Mouse (Mus musculus): ENCODE measurements around the gene Mmp9. TPM values are rescaled to one million over a fixed set of nuclear protein-coding genes. Genes with fewer than 3 reads are reported as not detected.

Gene Mmp9
- total RNA-seq, 1 experiment from 2014 or later, result 15.3 TPM

DNA sequence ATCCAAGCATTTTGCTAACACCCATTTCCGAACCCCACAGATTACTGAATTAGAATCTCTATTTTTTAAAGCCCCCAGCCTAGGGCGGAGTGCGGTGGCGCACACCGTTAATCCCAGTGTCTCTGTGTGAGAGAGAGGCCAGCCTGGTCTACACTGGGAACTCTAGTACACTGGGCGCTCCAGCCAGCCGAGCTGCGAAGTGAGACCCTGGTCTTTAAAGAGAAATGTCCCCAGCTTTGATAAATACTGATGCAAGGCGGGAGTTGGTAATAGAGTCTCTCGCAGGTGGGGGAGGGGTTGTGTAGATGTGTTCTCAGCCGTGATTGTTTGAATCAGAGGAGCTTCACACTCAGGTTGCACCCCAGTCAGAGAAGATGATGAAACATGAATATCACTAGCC lies 1.5 kb upstream of the Mmp9 start:
- no peak for ATAC-seq (replicated peaks in 1 of 2; ENCODE audit: insufficient read depth in 1 of 2, low FRiP score in 2 of 2, low TSS enrichment in 1 of 2, low read depth in 1 of 2, poor library complexity in 2 of 2, severe bottlenecking in 2 of 2)

DNA sequence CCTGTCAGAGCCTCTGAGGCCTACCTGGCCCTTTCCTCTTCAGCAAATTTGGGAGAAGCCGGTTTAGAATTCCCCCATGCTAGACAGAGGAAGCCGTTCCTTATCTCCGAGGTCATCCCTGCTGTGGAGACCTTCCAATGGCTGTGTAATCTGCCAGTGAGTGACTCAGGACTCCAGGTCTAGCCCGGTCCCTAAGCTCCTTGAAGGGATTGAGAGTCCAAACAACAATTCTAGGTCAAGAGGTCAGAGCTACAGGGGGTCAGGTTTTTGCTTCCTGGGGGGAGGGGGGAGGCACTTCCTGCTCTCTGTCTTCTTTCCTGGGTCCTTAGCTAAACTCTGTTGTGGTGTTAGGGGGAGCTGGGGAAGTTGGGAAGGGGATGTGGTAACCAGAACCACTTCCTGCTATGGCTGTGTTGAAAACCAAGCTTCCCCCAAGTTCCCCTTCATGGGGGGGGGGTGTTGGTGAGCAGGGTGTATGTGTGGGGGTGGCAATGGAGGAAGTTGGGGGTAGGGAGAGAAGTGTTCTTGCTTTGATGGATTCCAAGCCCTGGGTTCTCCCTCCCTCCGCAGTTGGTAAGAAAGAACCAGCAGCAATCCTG lies 2.2 kb downstream of the Mmp9 start:
- peak; percentile 70 to 77 for ATAC-seq (replicated peaks in 1 of 2; ENCODE audit: insufficient read depth in 1 of 2, low FRiP score in 2 of 2, low TSS enrichment in 1 of 2, low read depth in 1 of 2, poor library complexity in 2 of 2, severe bottlenecking in 2 of 2)

DNA sequence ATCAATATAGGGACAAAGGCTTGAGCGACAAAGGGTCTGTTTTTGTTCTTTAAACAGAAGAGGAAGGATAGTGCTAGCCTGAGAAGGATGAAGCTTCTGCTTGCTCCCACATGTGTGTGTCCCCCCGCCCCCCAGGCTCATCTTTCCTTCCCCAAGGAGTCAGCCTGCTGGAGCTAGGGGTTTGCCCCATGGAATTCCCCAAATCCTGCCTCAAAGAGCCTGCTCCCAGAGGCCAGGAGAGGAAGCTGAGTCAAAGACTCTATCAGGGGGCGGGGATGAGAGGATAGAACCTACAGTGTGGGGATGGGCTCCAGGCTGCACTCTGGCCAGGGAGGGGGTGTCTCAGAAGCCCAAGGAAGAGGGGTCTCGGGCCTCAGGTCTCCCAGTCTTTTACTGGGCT lies 6.9 kb downstream of the Mmp9 start:
- no peak for ATAC-seq (replicated peaks in 1 of 2; ENCODE audit: insufficient read depth in 1 of 2, low FRiP score in 2 of 2, low TSS enrichment in 1 of 2, low read depth in 1 of 2, poor library complexity in 2 of 2, severe bottlenecking in 2 of 2)

DNA sequence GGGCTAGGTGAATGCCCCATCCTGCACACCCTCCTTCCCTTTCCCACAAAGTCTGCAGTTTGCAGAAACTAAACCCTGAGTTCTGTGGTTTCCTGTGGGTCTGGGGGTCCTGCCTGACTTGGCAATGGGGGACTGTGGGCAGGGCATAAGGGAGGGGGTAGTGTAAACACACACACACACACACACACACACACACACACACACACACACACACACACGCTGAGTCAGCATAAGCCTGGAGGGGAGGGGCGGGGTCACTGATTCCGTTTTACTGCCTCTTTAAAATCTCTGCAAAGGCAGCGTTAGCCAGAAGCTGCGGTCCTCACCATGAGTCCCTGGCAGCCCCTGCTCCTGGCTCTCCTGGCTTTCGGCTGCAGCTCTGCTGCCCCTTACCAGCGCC lies 7.3 kb downstream of the Mmp9 start:
- ATAC-seq (replicated peaks in 1 of 2; ENCODE audit: insufficient read depth in 1 of 2, low FRiP score in 2 of 2, low TSS enrichment in 1 of 2, low read depth in 1 of 2, poor library complexity in 2 of 2, severe bottlenecking in 2 of 2), result peak; percentile 29 to 39

DNA sequence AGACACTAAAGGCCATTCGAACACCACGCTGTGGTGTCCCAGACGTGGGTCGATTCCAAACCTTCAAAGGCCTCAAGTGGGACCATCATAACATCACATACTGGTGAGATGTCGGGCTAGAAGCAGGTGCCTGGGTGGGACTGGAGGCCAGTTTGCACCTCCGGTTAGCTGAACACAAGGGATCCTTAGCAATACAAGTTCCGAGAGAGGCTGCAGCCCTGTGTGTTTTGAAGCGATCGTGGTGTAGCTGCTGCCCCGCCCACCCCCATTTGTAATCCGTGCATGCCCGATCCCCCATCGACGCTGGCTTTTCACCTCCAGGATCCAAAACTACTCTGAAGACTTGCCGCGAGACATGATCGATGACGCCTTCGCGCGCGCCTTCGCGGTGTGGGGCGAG lies 8.4 kb downstream of the Mmp9 start:
- no peak for ATAC-seq (replicated peaks in 1 of 2; ENCODE audit: insufficient read depth in 1 of 2, low FRiP score in 2 of 2, low TSS enrichment in 1 of 2, low read depth in 1 of 2, poor library complexity in 2 of 2, severe bottlenecking in 2 of 2)

DNA sequence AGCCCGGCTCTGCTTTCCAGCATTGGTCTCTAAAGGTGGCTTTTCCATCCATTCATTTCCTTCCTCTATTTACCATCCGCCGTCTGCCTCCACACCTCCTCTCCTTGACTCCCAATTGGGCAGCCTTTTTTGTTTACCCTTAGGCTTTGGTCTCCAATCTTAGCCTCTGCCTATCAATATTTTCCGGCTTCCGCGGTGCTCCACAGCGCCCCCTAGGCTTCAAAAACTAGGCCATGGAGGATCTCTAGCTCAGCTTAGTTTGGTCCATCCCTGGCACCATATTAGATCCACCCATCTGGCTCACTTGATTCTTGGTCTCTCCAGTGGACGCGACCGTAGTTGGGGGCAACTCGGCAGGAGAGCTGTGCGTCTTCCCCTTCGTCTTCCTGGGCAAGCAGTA lies 9.9 kb downstream of the Mmp9 start:
- ATAC-seq (replicated peaks in 1 of 2; ENCODE audit: insufficient read depth in 1 of 2, low FRiP score in 2 of 2, low TSS enrichment in 1 of 2, low read depth in 1 of 2, poor library complexity in 2 of 2, severe bottlenecking in 2 of 2), result no peak; a peak in 1 of 4 replicates

DNA sequence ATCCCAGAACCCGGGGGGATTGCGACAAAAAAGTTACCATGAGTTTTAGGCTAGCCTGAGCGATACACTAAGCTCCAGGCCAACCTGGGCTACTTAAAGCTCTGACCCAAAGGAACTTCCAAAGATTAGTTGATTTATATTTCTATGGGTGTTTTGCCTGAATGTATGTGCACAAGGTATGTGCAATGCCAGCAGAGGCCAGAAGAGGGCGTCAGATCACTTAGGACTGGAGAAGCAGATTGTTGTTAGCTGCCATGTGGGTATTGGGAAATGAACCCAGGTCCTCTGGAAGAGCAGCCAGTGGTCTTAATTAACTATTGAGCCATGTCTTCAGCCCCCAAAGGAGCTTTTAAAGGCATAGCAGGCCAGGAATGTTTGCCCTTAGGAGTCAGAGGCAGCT lies 11.2 kb downstream of the Mmp9 start:
- no peak for ATAC-seq (replicated peaks in 1 of 2; ENCODE audit: insufficient read depth in 1 of 2, low FRiP score in 2 of 2, low TSS enrichment in 1 of 2, low read depth in 1 of 2, poor library complexity in 2 of 2, severe bottlenecking in 2 of 2)

DNA sequence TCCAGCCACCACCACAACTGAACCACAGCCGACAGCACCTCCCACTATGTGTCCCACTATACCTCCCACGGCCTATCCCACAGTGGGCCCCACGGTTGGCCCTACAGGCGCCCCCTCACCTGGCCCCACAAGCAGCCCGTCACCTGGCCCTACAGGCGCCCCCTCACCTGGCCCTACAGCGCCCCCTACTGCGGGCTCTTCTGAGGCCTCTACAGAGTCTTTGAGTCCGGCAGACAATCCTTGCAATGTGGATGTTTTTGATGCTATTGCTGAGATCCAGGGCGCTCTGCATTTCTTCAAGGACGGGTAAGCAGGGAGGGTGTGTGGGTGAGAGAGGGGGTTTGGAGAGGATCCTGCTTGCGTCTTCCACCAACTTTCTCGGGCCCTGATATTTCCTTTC lies 11.9 kb downstream of the Mmp9 start:
- no peak for ATAC-seq (replicated peaks in 1 of 2; ENCODE audit: insufficient read depth in 1 of 2, low FRiP score in 2 of 2, low TSS enrichment in 1 of 2, low read depth in 1 of 2, poor library complexity in 2 of 2, severe bottlenecking in 2 of 2)

DNA sequence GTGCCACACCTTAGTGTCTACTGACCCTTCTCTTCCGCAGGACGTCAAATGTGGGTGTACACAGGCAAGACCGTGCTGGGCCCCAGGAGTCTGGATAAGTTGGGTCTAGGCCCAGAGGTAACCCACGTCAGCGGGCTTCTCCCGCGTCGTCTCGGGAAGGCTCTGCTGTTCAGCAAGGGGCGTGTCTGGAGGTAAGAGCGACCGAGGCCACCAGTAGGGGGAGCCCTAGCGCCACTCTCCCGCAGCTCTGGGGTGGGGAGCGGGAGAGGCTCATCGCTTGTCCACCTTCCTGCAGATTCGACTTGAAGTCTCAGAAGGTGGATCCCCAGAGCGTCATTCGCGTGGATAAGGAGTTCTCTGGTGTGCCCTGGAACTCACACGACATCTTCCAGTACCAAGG lies 12.6 kb downstream of the Mmp9 start:
- ATAC-seq (replicated peaks in 1 of 2; ENCODE audit: insufficient read depth in 1 of 2, low FRiP score in 2 of 2, low TSS enrichment in 1 of 2, low read depth in 1 of 2, poor library complexity in 2 of 2, severe bottlenecking in 2 of 2), result peak; percentile 77 to 84

DNA sequence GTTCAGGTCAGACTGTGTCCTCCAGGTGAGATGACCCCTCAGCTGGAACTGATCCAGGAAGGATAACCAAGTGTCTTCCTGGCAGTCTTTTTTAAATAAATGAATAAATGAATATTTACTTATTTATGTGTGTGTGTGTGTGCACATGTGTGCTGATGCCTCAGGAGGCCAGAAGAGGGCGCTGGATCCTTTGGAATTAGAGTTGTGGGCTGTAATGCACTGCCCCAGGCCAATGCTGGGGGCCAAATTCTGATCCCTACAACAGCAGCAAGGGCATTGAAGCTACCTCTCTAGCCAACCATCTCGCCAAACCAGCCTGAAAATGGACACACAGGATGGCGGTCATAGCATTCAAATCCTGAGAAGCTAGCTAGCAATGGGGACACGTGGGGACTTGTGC lies 15.1 kb downstream of the Mmp9 start:
- ATAC-seq (replicated peaks in 1 of 2; ENCODE audit: insufficient read depth in 1 of 2, low FRiP score in 2 of 2, low TSS enrichment in 1 of 2, low read depth in 1 of 2, poor library complexity in 2 of 2, severe bottlenecking in 2 of 2), result no peak

DNA sequence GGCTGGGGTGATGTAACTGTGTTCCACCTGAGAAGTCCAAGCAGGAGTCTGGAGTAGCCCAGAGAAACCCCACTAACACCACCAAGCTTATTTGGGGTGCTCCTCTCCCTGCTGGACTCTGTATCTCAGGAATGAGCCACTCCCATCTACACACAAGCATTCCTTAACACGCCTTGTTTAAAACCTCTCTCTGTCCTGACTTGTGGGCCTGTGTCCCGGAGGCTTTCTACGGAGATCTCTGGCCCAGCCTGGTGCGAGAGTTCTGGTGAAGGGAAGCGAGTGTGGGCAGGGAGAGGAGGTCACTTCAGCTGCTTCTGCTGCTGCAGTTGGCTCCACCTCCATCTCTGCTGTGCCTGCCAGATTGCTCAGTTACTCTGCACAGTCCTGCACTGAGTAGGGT lies 15.6 kb downstream of the Mmp9 start:
- no peak for ATAC-seq (replicated peaks in 1 of 2; ENCODE audit: insufficient read depth in 1 of 2, low FRiP score in 2 of 2, low TSS enrichment in 1 of 2, low read depth in 1 of 2, poor library complexity in 2 of 2, severe bottlenecking in 2 of 2)

DNA sequence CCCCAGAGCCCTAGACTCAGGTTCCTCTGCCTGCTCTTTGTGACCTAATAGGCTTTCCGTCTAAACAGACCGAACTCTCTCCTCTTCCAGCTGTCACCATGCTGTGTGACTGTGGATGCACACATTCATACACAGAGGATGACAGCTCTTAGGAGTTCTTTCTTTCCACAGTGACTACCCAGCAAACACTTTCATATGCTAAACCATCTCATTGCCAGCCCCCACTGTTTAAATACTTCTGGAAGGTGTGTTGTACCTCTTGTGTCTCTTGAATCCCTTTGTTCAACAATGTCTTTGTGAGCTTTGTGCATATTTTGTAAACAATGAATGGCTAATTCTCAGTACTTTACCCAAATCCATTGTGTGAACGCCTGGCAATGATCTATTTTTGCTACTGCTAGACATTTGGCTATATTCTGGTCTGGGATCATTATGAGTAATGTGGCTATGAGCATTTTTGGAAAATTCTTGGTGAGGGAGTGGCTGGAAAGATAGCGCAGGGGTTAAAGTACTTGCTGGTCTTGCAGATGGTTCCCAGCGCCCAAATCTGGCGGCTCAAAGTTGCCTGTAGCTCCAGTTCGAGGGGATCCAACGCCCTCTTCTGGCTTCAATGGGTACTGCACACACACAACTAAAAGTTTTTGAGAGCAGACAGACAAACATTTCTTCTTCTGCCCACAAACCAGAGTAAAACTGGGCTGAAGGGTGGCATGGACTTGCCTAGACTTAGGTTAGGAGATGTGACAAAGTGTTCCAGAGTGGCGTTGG lies 17.2 kb downstream of the Mmp9 start:
- no peak for ATAC-seq (replicated peaks in 1 of 2; ENCODE audit: insufficient read depth in 1 of 2, low FRiP score in 2 of 2, low TSS enrichment in 1 of 2, low read depth in 1 of 2, poor library complexity in 2 of 2, severe bottlenecking in 2 of 2)

DNA sequence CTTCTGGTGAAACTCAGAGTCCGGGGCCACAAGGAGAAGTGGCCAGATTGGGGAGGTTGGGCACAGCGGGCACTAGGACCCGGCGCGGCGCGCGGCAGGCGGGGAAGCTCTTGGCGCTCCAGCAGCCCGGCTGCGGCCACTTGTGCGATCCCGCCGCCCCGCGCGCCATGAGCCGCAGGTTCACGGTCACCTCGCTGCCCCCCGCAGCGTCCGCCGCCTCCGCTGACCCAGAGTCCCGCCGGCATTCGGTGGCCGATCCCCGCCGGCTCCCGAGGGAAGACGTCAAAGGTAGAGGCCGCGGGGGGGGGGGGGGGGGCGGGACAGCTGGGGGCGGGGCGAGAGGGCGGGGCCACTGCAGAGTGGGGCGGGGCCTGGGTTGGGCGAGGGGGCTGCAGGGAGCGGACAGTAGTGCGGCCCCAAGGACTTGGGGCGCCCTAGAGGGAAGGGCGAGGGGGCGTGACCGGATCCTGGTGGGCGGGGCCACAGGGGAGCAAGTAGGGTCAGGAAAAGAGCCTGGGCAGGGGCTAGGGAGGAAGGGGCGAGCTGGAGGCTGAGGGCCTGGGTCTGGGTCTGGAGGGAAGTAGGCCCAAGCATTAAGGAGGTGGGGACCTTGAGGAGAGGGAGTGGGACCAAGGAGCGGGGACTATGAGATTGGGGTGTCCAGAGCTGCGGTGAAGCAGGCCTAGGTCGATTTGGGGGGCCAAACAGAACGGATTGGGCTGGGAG lies 20.3 kb downstream of the Mmp9 start, which contains the start of gene Slc12a5:
Slc12a5 (plus strand) TSS at position 87 of the 726 bp plus-strand sequence.
- ATAC-seq (replicated peaks in 1 of 2; ENCODE audit: insufficient read depth in 1 of 2, low FRiP score in 2 of 2, low TSS enrichment in 1 of 2, low read depth in 1 of 2, poor library complexity in 2 of 2, severe bottlenecking in 2 of 2), result peak; percentile 13 to 50; a peak in 2 of 4 replicates

DNA sequence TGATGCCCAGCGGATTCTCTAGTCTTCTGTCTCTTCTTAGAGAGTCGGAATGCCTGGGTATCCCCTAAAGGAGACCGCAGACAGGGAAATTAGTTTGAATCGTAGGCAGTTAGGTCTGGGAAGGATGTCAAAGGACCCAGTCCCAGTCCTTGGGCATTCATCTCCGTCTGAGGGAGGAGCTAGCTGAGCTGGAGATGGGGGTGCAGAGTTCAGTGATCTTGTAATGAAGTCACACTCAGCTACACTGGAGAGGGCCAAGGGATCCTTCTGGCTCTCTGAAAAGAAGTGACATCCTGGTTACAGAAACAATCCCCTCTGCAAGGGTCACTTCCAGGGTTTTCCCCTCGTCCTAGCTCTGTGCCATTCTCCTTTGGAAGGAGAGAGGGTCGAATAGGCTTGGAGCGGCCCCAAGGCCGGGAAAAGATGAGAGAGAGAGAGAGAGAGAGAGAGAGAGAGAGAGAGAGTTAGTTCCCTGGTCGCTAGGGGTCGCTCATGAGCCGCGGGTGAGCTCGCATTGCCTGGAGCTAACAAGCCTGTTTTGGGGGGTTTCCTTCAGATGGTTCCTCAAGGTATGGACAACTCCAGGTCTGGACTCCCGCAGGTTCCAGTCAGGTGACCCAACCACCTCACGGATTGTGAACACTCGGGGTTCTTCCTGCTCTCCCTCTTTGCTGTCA lies 21.1 kb downstream of the Mmp9 start:
- ATAC-seq (replicated peaks in 1 of 2; ENCODE audit: insufficient read depth in 1 of 2, low FRiP score in 2 of 2, low TSS enrichment in 1 of 2, low read depth in 1 of 2, poor library complexity in 2 of 2, severe bottlenecking in 2 of 2), result 0 out of 4 replicates have a peak, but pooled peaks have one; percentile 26 to 42

DNA sequence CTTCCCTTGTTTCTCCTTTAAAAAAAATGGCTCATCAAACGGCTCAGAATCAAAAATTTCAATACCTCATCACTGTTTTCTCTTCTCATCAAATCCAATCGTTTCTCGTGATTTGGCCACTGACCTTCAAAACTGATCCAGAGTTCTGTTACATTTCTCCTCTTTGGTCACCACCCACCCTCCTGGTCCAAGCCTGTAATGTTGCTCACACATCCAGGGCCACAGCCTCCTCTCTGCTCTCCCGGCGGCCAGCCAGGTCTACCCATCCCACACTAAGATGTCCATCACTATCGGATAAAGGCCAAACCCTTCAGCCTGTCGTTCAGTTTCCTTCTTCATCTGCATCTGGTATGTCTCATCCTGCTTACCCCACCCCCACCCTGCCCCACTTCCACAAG lies 21.6 kb downstream of the Mmp9 start:
- ATAC-seq (replicated peaks in 1 of 2; ENCODE audit: insufficient read depth in 1 of 2, low FRiP score in 2 of 2, low TSS enrichment in 1 of 2, low read depth in 1 of 2, poor library complexity in 2 of 2, severe bottlenecking in 2 of 2), result no peak

DNA sequence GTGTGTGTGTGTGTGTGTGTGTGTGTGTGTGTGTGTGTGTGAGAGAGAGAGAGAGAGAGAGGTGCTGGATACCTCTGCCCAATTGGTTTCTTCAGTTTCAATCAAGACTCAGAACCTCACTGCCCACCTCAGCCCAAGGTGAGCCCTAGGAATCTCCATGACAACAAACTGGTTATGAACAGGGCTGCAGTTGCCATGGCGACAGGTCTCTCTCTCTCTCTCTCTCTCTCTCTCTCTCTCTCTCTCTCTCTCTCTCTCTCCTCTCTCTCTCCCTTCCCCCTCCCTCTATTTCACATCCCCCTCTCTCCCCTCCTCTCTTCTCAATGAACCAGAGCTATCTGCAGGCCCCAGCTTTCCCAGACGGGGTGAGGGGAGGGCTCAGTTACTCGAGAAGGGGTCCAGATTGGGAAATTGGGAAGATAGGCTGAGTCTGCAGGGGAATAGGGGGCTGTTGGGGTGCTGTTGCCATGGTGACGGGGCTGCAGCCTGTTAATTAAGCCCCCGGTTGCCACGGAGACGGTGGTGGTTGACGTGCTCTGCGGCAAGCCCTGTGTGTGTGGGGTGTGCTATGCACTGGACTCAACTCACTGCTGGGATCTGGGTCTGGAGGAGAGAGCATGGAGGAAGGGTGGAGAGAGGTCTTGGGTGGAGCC lies 23.8 kb downstream of the Mmp9 start:
- ATAC-seq (replicated peaks in 1 of 2; ENCODE audit: insufficient read depth in 1 of 2, low FRiP score in 2 of 2, low TSS enrichment in 1 of 2, low read depth in 1 of 2, poor library complexity in 2 of 2, severe bottlenecking in 2 of 2), result no peak

DNA sequence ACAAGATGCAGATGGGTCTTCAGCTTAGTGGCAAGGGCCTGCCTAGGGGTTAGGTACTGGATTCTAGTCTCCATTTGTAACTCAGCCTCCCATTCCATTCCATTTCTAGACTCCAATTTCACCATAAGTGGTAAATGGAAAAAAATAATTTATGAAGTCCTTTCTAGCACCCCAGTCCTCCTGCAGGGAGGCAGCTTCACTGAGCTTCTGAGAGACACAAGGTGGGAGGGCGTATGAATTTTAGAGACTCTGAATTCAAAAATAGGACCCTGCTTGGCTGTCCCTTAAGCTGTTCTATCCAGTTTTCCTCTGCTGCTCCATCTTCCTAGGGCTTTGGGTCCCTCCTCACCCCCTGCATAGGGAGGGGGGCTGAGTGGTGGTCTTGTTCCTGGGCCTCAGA lies 24.4 kb downstream of the Mmp9 start:
- ATAC-seq (replicated peaks in 1 of 2; ENCODE audit: insufficient read depth in 1 of 2, low FRiP score in 2 of 2, low TSS enrichment in 1 of 2, low read depth in 1 of 2, poor library complexity in 2 of 2, severe bottlenecking in 2 of 2), result no peak

Measured in hematopoietic stem cell, adult 5-6 weeks (primary cell).